Mouse (Mus musculus) stomach, postnatal 0 days (tissue): ENCODE measurements around the gene Fam8a1.

Experiments used
- CTCF ChIP-seq: IDR thresholded peaks from 2 replicates; pipeline ENCODE4 v1.5.1; 2016; ENCODE audit warnings: antibody characterized with exemption, low read depth, mild to moderate bottlenecking, moderate library complexity
- EP300 ChIP-seq: optimal IDR thresholded peaks from 2 replicates; pipeline ENCODE3; 2016; ENCODE audit warnings: antibody characterized with exemption

DNA sequence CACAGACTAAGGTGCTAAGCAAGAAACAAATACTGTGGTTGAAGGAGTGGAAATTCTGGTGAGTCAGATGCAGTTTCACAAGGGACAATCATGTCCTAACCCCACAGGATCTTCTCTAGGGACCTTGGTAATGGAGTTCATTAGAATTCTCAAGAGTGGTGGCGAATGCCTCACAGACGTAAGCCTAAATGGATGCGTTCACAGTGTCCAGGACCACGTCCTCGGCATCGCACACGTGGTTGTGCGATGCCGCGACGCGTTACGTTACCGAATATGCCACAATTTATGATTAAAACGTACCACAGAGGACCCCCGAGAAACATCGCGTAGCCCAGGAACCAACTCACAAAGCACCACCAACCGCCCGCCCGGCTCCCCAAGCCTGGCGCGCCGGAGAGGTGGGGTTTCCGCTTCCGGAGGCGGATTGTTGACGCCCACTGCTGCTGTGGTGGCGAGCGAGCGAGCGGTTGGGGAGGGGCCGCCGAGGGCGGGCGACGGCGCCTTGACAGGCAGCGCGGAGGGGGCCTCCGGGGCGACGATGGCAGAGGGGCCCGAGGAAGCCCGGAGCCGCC lies at the start of gene Fam8a1:
- TF ChIP-seq CTCF = peak; percentile 1; the same call in 1 of the 2 replicates
- TF ChIP-seq EP300 = no peak
